Mouse (Mus musculus) CH12.LX (cell line): ENCODE measurements at regions not wholly inside any gene's neighbourhood (a gene's known extent, or its start where the extent isn't known, plus 50 kb on each side); places are given as distances from the start of the nearest gene placed in this dataset.

Experiments
- DNase-seq: peaks from one replicate; pipeline ENCODE4 v3.0.0-alpha.2; 2013; ENCODE audit errors: extremely low read depth
- H3K27ac ChIP-seq: 2 replicates; pipeline ENCODE4 v1.5.1; 2012; ENCODE audit warnings: low read depth, mild to moderate bottlenecking, control low read depth, moderate library complexity; ENCODE audit not compliant: insufficient read depth
- H3K27me3 ChIP-seq: replicated peaks from 2 replicates; pipeline ENCODE3; 2012; ENCODE audit warnings: inconsistent platforms
- H3K36me3 ChIP-seq, 2 experiments: replicated peaks in 1 of 2; 2 replicates each; pipeline versions ENCODE3 to v1.6.1; 2012; ENCODE audit warnings: inconsistent platforms in 1 of 2, low read length in 1 of 2, mild to moderate bottlenecking in 1 of 2, mixed read lengths in 1 of 2, moderate library complexity in 1 of 2; ENCODE audit not compliant: control insufficient read depth in 1 of 2, insufficient read depth in 1 of 2
- H3K4me1 ChIP-seq, 2 experiments: 2 replicates each; pipeline ENCODE4 v1.6.1; 2012; ENCODE audit warnings: inconsistent platforms in 1 of 2, moderate library complexity in 1 of 2; ENCODE audit not compliant: insufficient read depth in 2 of 2, control insufficient read depth in 1 of 2
- H3K4me2 ChIP-seq: 2 replicates; pipeline ENCODE4 v1.6.1; 2012; ENCODE audit warnings: low read depth, mild to moderate bottlenecking, control low read depth; ENCODE audit not compliant: poor library complexity, insufficient read depth, severe bottlenecking
- H3K4me3 ChIP-seq, 3 experiments: fragments of 150-350 bp in 1 of 3; sonication (generic) in 1 of 3; replicated peaks in 1 of 3; 2 replicates each; pipeline versions ENCODE3 to v1.5.1; 2011 to 2012; ENCODE audit warnings: low read depth in 2 of 3, low read length in 2 of 3, mild to moderate bottlenecking in 2 of 3, moderate library complexity in 2 of 3, control low read depth in 1 of 3, improper control_type of control experiment in 1 of 3, inconsistent platforms in 1 of 3, mixed read lengths in 1 of 3; ENCODE audit not compliant: poor library complexity in 1 of 3
- H3K79me2 ChIP-seq: replicated peaks from 2 replicates; pipeline ENCODE4 v1.6.1; 2012; ENCODE audit warnings: mild to moderate bottlenecking, moderate library complexity; ENCODE audit not compliant: control insufficient read depth, poor library complexity, insufficient read depth, severe bottlenecking; ENCODE audit errors: extremely low read depth
- H3K9ac ChIP-seq: 2 replicates; pipeline ENCODE4 v1.6.1; 2012; ENCODE audit warnings: low read depth, mild to moderate bottlenecking, control low read depth, moderate library complexity; ENCODE audit not compliant: insufficient read depth
- H3K9me3 ChIP-seq: replicated peaks from 2 replicates; pipeline ENCODE3; 2012; ENCODE audit warnings: low read length, inconsistent platforms, mixed read lengths
- BHLHE40 ChIP-seq: IDR thresholded peaks from 2 replicates; pipeline ENCODE4 v1.6.1; 2011; ENCODE audit warnings: mild to moderate bottlenecking, low read depth, low read length, improper control_type of control experiment
- CHD2 ChIP-seq: IDR thresholded peaks from 2 replicates; pipeline ENCODE4 v1.6.1; 2011; ENCODE audit warnings: low read length, improper control_type of control experiment
- ELF1 ChIP-seq: IDR thresholded peaks from 2 replicates; pipeline ENCODE4 v1.6.1; 2014; ENCODE audit warnings: low read depth, mild to moderate bottlenecking, inconsistent platforms, low read length, improper control_type of control experiment
- EP300 ChIP-seq: IDR thresholded peaks from 2 replicates; pipeline ENCODE4 v1.6.1; 2011; ENCODE audit warnings: low read length, improper control_type of control experiment
- ETS1 ChIP-seq: conservative IDR thresholded peaks from 2 replicates; pipeline ENCODE4 v1.6.1; 2012; ENCODE audit warnings: low read depth, mild to moderate bottlenecking, inconsistent platforms, low read length, improper control_type of control experiment, moderate library complexity
- IRF4 ChIP-seq: IDR thresholded peaks from 2 replicates; pipeline ENCODE4 v1.6.1; 2014; ENCODE audit warnings: low read depth, mild to moderate bottlenecking, inconsistent platforms, low read length, improper control_type of control experiment
- JUN ChIP-seq: IDR thresholded peaks from 2 replicates; pipeline ENCODE4 v1.6.1; 2011; ENCODE audit warnings: low read depth, mild to moderate bottlenecking, low read length, improper control_type of control experiment, moderate library complexity; ENCODE audit not compliant: insufficient read depth
- JUND ChIP-seq: conservative IDR thresholded peaks from 2 replicates; pipeline ENCODE4 v1.6.1; 2011; ENCODE audit warnings: low read depth, low read length, improper control_type of control experiment
- KAT2A ChIP-seq: IDR thresholded peaks from 2 replicates; pipeline ENCODE4 v1.6.1; 2012; ENCODE audit warnings: low read length, improper control_type of control experiment, inconsistent platforms; ENCODE audit not compliant: insufficient replicate concordance
- MAFK ChIP-seq: IDR thresholded peaks from 2 replicates; pipeline ENCODE4 v1.6.1; 2011; ENCODE audit warnings: low read length, improper control_type of control experiment; ENCODE audit not compliant: insufficient replicate concordance
- MAX ChIP-seq: IDR thresholded peaks from 2 replicates; pipeline ENCODE4 v1.6.1; 2011; ENCODE audit warnings: low read length, improper control_type of control experiment
- MEF2A ChIP-seq: IDR thresholded peaks from 2 replicates; pipeline ENCODE4 v1.6.1; 2014; ENCODE audit warnings: low read depth, mild to moderate bottlenecking, inconsistent platforms, low read length, improper control_type of control experiment, borderline replicate concordance
- MXI1 ChIP-seq: IDR thresholded peaks from 2 replicates; pipeline ENCODE4 v1.6.1; 2011; ENCODE audit warnings: mild to moderate bottlenecking, low read depth, low read length, improper control_type of control experiment
- MYC ChIP-seq: IDR thresholded peaks from 2 replicates; pipeline ENCODE4 v1.6.1; 2011; ENCODE audit warnings: low read depth, mild to moderate bottlenecking, improper control_type of control experiment, low read length
- POLR2A ChIP-seq: IDR thresholded peaks from 2 replicates; pipeline ENCODE4 v1.6.1; 2011; ENCODE audit warnings: low read depth, mild to moderate bottlenecking, improper control_type of control experiment, low read length
- RCOR1 ChIP-seq: conservative IDR thresholded peaks from 2 replicates; pipeline ENCODE4 v1.6.1; 2012; ENCODE audit warnings: low read depth, mild to moderate bottlenecking, inconsistent platforms, low read length, improper control_type of control experiment
- SIN3A ChIP-seq: IDR thresholded peaks from 2 replicates; pipeline ENCODE4 v1.6.1; 2012; ENCODE audit warnings: low read length, improper control_type of control experiment, inconsistent platforms
- SMC3 ChIP-seq: IDR thresholded peaks from 2 replicates; pipeline ENCODE4 v1.6.1; 2011; ENCODE audit warnings: low read depth, low read length, improper control_type of control experiment
- TCF12 ChIP-seq: IDR thresholded peaks from 2 replicates; pipeline ENCODE4 v1.6.1; 2014; ENCODE audit warnings: low read depth, mild to moderate bottlenecking, inconsistent platforms, low read length, improper control_type of control experiment
- USF2 ChIP-seq: conservative IDR thresholded peaks from 2 replicates; pipeline ENCODE4 v1.6.1; 2011; ENCODE audit warnings: low read depth, low read length, improper control_type of control experiment
- ZMIZ1 ChIP-seq: IDR thresholded peaks from 2 replicates; pipeline ENCODE4 v1.6.1; 2012; ENCODE audit warnings: low read depth, mild to moderate bottlenecking, inconsistent platforms, low read length, improper control_type of control experiment
- dilution Hi-C: fragments of 300-500 bp; cut with MboI; formaldehyde crosslinking; loops from 2 replicates; pipeline ENCODE4 v1.14.3; 2020; ENCODE audit warnings: low sequenced_read_pairs; ENCODE audit not compliant: extremely low pct_unique_long_range_greater_than_20kb, extremely low pct_ligation_motif_present
- in situ Hi-C: fragments of 300-500 bp; cut with MboI; formaldehyde crosslinking; loops from 3 replicates; pipeline ENCODE4 v1.14.3; 2019; ENCODE audit warnings: low sequenced_read_pairs, low pct_ligation_motif_present, low pct_unique_long_range_greater_than_20kb, mixed read lengths

DNA sequence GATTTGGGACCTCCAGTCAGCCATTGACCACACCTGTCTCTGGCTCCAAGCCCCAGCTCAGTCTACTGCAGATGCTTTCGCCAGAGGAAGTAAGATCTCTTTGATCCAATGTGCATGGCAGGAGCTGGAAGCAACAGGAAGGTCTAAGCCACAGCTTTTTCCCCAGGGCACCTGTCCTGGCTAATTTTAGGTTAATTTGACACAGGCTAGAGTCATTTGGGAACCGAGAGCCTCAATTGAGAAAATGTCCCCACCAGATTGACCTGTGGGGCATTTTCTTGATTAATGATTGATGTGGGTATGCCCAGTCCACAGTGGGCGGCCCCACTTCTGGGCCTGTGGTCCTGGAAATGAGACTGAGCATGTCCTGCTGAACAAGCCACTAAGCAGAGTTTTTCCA, 240.7 kb upstream of the Hs6st1 start (continued):
- TF ChIP-seq MAX (no peak; the same call in 1 of the 2 replicates), KAT2A (0 out of 2 replicates have a peak, but pooled peaks have one; percentile 53)

DNA sequence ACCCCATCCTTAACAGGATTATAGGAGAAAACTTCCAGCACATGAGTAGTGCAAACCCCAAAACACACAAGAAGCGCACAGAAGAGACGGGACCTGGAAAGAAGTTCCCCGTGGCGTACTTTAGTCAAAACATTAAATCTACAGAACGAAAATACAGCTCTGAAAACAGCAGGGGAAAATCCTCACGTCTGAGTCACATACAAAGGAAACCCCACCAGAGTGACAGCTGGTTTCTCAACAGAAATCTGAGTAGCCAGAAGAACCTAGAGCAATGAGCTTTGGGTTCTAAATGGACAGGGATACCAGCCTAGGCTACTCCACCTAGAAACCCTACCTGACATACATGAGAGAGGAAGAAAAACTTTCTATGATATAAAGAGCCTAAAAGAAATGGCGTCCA, 234.0 kb upstream of the Hs6st1 start:
- H3K27ac ChIP-seq, result peak overlapping the region; percentile 73
- DNase-seq, result no peak
- H3K36me3 ChIP-seq, result no peaks in the 10 kb centered on the region
- H3K27me3 ChIP-seq, result no peaks in the 10 kb centered on the region
- in situ Hi-C loops (loop anchor here (25.0 kb wide), 1 partner anchor 428 kb away; the partner anchor contains the start of gene Neurl3), dilution Hi-C loops (no loop called here)
- peak overlapping the region; percentile 66 for H3K9ac ChIP-seq
- H3K79me2 ChIP-seq, result no peaks in the 10 kb centered on the region
- H3K4me1 ChIP-seq, result peaks cover 2 to 20% of the 10 kb centered on the region in 2 experiments; a peak in 3 of 4 replicates
- no peak overlapping the region for H3K4me3 ChIP-seq
- peaks cover under 1% of the 10 kb centered on the region for H3K9me3 ChIP-seq
- H3K4me2 ChIP-seq, result peak overlapping the region; percentile 82
- TF ChIP-seq CHD2, result peak; percentile 57
- TF ChIP-seq SIN3A, result peak; percentile 39; the same call in 1 of the 2 replicates
- TF ChIP-seq MXI1, result no peak
- no peak for TF ChIP-seq POLR2A
- TF ChIP-seq TCF12, result peak; percentile 79
- TF ChIP-seq MAFK, result 0 out of 2 replicates have a peak, but pooled peaks have one; percentile 26
- TF ChIP-seq JUND, result 0 out of 2 replicates have a peak, but pooled peaks have one; percentile 44
- peak; percentile 83 for TF ChIP-seq BHLHE40
- TF ChIP-seq IRF4, result peak; percentile 83; the same call in 1 of the 2 replicates
- peak; percentile 13; the same call in 1 of the 2 replicates for TF ChIP-seq SMC3
- 0 out of 2 replicates have a peak, but pooled peaks have one; percentile 68 for TF ChIP-seq RCOR1
- TF ChIP-seq JUN, result peak; percentile 28; the same call in 1 of the 2 replicates
- no peak for TF ChIP-seq ZMIZ1
- TF ChIP-seq MYC, result 0 out of 2 replicates have a peak, but pooled peaks have one; percentile 50
- TF ChIP-seq ETS1, result peak; percentile 91
- TF ChIP-seq MEF2A, result peak; percentile 87; the same call in 1 of the 2 replicates
- TF ChIP-seq ELF1, result no peak
- TF ChIP-seq EP300, result peak; percentile 81
- TF ChIP-seq USF2, result 0 out of 2 replicates have a peak, but pooled peaks have one; percentile 8
- TF ChIP-seq, all 38 proteins: peak for 15
